Mouse (Mus musculus) gastrocnemius, adult 8-10 months (tissue): Measurements from ENCODE around the gene Slc5a5. TPM values are rescaled to one million over a fixed set of nuclear protein-coding genes. Genes with fewer than 3 reads are reported as not detected.
A peak's percentile ranks its signal among the peaks of the same experiment; 100 is the strongest.
"Not testable (repeated sequence)": the region's sequence is repeated elsewhere in the genome, so short reads cannot be mapped to it uniquely, and the experiment has no call there.

Experiments used
- DNase-seq, 2 experiments: peaks; one replicate each; pipeline ENCODE4 v3.0.0; 2022; ENCODE audit warnings: low spot score in 2 of 2
- total RNA-seq, 4 experiments: library from RNA; stranded (reverse); gene quantifications; 2 replicates each; pipeline ENCODE4 v1.2.4; 2022

Slc5a5 gene
- total RNA-seq, 4 experiments from 2014 or later, result not detected

DNA sequence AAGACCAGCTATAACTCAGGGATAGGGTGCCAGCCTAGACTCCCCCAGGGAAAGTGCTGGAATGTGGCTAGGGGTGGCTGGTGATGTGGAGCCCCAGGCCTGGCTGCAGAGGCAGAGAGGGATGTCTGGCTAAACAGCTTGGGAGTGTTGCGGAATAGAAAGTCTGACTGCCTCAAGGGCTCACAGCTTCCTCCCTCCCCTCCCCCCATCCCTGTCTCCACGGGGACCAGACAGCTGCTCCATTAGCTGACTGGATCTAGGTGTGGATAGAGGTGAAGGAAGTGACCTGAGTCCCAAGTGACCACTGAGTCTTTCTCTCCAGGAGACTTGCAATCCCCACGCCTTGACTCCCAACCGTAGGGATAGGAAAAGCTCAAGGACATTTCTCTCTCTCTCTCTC is 10.6 kb upstream of the Slc5a5 start:
- no peak for DNase-seq

DNA sequence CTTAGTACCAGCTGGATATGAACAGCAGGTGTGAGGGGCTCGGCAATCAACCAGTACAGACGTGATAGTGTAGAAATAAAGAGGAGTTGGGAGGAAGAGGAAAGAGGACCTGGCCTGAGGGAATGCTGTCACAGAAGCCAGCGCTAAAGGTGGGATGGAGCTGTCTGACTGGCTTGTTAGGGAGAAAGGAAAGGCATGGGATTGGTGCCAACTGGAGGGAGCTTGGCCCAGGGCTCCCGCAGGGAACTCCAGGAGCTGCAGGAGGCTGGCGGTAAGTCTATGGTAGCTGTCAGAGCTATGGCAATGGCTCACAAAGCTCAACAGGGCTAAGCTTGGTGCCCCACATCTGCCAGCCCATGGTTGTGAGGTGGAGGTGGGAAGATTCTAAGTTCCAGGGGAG is 9.7 kb upstream of the Slc5a5 start:
- no peak for DNase-seq

DNA sequence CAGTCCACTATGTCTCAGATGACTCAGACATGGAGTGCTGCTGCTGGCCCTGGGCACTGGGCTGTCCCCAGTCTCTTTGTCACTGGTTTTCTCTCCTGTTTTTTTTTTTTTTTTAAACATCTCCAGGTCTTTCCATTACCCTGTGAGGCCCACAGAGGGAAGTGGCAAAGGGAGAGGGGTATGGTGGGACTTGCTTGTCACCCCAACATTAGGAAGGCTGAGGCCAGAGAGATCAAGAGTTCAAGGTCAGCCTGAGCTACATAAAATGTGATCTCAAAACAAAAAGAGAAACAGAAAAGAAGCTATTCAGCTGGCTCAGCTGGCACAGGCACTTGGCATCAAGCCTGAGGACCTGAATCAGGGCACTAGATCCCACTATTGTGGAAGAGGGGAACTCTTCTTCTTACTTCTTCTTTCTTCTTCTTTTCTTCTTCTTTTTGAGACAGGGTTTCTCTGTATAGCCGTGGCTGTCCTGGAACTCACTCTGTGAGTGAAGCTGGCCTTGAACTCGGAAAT is 8.4 kb upstream of the Slc5a5 start:
- no peak for DNase-seq

DNA sequence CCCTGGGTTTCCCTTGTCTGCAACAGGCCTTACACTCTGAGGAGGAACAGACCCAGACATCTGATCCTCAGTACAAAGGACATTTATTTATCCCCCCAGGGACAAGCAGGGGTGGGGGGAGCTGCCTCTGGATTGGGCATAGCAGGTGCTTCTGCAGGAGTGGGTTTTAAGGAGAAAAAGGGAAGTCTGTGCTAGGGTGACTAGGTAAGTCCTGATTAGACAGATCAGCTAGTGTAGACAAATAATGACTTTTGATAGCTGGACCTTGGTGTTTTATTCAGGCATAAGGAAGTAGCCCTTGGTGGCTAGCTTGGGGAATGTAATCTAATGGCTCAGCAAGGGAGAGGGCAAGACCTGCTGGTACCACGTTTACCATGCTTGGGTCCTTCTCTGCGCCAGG is 6.7 kb upstream of the Slc5a5 start:
- DNase-seq, result no peak

DNA sequence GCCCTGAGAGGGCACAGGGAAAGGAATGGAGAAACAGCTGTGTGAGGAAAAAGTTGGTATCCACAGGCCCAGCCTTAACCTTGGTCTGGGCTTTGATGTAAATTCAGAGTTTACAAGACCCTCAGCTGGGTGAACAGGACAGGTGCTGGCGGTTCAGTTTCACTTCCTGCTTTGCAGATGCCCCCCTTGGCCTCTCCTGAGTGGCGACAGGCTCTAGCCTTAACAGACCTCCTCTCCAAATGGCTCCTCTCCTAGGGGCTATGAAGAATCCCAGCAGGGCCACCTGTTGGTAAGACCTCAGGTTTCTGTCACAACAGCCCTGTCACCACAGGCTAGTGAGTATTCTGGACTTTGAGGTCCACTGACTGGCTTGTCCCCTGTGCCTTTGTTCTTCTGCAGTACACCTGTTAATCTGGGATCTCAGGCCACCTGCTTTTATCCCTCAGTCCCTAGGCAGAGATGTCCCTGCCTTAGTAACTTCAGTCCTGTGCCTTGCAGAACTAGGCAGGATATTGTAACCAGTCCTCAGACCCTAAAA is 6.2 kb upstream of the Slc5a5 start:
- DNase-seq, result no peak

DNA sequence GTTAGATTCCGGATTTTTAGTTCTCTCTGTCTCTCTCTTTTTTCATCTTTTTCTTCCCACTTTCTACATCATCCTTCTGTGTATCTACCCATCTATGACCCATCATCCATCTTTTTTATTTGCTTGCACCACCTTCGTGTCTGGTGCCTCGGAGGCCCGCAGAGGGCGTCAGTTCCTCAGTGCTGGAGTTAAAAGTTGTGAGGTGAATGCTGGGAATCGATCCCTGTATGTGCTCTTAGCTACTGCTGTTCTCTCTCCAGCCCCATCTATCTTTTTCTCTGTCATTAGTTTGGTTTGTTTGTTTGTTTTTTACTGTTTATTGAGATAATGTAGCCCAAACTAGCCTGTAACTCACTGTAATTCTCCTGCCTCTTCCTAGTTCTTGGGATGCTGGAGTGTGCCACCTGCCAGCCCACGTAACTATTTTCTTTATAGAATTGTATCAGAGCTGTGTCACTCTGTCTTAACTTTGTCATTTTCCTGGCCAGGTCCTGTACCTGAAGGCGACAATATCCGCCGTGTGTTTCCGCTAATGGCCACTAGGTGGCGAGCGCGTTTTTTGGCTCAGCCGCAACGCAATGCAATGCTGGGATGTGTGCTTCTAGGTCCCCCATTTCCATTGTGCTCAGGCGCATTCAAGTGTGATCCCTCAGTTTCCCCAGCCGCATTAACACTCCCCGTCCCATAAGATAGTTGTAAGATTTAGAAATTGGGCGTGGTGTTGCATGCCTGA is 5.3 kb upstream of the Slc5a5 start:
- DNase-seq, result peak; percentile 72 to 74

DNA sequence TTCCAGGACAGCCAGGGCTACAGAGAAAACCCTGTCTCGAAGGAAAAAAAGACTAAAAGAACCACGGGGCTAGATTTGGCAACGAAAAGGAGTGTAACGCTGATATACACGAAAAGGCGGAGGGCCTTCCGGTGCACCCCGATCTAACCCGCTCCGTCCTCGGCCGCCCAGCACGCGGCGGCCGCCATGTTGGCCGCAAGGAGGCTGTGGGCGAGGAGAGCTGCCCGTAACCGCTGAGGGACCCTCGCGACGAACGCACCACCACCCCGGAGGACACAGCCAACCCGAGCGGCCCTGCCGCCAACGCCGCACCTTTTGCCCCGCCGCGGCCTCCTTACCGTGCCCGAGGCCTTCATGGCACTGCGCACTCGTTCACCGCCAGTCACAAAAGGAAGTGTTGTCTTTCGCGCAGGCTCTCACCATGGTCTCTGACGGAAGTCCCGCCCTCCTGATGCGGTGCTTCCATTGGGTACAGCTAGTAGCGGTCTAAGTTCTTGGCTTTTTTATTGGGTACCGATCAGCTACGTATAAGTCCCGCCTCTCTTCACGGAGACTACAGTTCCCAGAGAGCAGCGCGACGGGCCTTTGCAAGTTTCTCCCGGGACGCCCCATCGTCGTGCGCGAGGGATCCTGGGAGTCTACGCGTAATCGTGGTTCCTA is 4.6 kb upstream of the Slc5a5 start, which contains the start of gene Rpl18a:
Gene Rpl18a, minus strand, starts transcription at position 392 of the 660 bp plus-strand sequence.
- peak; percentile 91 to 94 for DNase-seq

DNA sequence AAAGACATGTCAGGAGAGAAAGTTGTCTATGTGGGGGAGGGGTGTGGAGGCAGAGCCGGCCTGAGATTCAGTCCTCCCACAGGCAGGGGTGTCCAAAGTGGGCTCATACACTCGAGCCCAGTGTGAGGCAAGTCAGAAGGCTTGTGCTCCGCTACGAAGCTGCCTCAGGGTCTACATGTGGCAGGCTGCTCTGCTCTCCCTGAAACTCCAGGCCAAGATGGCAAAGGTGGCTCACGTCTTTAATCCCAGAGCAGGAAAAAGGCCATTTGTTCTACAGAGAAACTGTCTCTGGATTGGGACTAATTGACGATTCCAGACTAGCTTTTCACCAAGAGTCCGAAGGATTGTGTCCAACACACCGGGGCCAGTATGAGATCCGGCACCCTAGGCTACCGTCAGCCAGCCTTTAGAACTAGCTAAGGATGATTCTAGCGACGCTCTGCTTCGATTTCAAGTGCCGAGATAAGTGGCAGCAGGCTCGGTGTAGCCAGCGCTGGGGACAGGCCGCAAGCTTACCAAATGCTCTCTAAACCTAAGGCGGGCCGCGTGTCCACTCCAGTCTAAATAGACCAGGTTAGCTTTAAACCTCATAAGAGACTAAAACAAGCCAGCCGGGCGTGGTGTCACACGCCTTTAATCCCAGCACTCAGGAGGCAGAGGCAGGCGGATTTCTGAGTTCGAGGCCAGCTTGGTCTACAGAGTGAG is 3.9 kb upstream of the Slc5a5 start:
- no peak for DNase-seq

DNA sequence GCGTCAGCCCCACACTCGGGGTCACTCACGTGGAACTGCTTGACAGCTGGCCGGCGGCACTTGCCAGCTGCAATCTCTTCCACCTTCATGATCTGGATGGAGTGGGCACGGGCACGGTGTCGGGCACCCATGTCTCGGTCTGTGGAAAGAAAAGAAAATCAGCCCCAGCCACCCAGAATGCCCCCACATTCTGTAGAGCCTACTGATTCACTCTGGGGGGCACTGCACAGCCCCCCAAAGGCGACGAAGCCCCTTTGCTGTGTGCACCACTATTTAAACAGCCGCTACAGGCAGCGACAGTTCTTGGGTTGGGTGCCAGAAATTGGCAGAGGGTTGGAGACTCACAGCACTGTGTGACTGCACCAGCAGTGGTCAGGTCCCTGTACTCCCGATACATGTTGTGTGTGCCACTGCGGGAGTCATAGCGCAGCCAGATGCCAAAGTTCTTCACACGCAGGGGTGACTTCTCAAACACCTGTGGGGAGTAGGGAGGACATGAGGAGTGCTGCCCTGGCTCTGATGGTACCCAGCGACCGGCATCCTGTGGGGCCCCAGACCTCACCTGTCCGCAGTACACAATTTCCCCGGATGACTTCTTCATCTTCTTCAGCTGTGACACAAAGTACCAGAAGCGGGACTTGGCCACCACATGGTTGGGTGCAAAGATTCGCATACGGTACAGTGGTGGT is 3.2 kb upstream of the Slc5a5 start:
- not testable (repeated sequence) for DNase-seq

DNA sequence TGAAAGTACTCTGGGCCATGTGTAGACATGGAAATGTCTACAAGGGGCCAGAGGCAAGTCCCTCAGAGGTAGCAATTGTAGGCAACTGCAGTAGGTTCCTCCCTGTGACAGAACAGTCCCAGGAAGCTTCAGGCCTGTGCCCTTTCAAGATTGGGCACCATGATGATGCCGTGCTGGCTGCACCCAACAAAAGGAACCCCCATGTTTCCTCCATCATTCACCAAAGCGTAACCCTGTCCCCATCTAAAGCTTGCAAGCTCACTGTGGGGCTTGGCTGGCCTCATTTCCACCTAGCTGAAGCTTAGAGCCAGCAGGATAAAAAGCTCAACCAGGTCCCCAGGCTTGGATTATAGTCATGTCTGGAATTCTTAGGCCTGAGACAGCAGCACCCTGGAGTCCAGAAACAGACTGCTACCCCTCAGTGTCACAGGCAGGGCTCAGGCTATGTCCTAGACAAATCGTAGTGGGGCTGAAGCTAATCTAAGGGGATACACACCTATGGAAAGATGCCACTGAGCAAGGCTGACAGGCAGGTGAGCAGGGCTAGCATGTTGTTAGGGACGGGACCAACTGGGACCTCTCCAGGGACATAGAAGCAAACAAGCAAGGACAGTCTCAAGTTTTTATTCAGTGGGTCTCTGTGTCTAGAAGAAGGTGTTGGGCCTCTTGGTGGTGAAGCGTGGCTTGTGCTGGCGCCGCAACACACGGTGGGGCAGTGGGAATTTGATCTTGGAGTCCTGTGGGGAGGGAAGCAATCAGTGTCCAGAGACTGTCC is 2.4 kb upstream of the Slc5a5 start:
- DNase-seq, result no peak

DNA sequence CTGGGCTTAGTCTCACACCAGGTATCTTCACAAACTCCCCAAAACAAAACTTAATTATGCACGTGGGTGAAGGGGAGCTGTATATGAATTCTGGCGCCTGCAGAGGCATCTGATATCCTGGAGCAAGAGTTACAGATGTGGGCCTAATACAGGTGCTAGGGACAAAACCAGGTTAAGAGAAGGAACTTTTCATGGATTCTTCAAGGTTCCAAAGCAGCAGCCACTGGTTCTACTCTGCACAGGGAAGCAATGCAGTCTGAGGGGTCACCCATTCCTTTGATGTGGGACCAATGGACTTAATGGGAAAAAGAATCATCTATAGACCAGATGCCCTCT is 1.8 kb upstream of the Slc5a5 start:
- no peak for DNase-seq

DNA sequence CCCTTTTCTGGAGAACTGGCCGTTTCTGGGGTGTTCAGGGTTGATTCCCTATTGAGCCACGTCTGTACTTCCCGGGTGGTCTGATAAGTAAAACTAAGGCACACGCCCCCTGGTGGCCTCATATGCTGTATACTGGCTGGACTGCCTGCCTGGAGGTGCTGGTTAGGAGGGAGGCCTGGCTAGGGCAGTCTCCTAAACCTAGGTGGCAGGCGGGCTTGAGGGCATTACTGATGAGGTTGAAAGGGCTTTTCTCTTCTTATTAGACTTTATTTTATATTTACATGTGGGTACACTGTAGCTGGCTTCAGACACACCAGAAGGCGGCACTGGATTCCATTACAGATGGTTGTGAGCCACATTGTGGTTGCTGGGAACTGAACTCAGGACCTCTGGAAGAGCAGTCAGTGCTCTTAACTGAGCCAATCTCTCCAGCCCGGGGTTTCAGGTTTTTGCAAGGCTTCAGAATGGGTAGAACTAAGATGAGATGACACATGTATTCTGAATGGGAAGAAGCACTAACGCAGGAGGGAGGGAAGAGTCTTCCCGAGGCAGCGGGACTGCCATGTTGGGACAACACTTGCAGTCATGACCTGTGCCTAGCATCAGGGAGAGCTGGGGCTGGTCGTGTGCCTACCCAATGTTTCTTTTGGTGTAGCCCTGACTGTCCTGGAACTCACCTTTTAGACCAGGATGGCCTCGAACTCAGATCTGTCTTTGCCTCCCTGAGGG is 1.3 kb upstream of the Slc5a5 start:
- DNase-seq, result peak in 1 of 2 experiments; percentile 59

DNA sequence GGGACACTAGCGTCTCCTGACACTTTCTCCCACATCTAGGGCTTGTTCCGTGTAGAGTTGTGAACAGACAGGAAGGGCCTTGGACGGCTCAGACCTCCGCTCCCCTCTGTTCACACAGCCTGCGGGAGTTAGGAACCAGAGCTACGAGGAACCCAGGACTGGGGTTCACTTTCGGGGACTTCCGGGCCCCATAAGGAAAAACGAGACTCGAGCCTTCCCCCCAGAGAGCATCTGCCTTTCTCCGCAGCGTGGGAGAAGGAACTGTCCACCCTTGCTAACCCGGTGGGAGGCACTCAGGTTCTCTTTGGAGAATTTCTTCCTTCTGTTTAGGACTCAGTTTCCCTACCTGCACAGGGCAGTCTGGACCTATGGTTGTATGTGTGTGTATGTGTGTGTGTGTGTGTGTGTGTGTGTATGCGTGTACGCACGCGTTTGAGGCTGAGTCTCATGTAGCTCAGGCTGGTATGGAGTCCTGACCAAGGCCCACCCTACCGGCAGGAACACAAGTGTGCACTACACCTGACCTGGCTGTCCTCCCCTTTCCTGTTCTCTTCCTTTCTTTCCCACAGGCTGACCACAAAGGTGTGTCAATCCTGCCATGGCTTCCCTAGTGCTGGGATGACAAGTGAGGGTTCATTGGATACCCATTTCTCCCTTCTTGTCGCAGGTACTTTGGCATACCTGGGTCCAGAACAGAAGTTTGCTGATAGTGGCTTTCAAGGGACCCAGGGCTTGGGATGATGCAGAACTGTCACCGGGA is 519 bp upstream of the Slc5a5 start:
- no peak for DNase-seq

DNA sequence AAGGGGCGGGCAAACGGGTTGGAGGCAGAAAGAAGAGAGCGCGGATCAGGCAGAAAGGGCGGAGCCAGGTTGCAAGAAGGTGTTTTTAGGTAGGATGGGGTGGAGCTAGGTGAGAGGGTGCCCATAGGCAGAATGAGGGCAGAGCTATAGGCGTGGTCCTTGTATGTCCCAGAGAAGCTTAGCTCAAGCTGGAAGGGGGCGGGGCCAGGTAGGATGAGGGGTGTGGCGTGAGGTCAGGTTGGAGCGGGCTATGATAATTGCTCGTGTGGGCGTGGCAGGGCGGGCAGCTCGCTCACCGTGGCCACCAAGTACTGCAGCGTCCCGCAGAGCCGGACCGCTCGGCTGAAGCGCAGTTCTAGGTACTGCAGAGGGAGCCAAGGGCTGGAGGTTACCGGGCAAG is 1.2 kb downstream of the Slc5a5 start:
- DNase-seq, result no peak

DNA sequence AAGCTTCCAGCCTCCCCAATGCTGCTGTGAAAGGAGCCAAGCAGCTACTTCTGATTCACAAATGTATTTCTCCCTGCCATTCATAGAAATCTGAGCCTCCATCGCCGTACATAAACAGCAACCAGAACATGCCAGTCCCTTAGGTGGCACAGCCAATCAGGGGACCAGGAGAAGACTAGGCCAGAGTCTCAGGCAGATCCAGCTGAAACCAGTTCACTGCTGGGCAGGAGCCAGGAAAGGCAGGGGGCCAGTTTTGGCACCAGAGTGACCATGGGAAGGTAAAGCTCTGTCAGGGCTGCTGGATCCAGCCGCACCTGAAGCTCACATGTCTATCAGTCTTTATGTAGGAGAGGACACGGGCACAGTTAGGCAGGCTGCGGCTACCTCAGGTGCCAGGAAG is 1.9 kb downstream of the Slc5a5 start:
- no peak for DNase-seq

DNA sequence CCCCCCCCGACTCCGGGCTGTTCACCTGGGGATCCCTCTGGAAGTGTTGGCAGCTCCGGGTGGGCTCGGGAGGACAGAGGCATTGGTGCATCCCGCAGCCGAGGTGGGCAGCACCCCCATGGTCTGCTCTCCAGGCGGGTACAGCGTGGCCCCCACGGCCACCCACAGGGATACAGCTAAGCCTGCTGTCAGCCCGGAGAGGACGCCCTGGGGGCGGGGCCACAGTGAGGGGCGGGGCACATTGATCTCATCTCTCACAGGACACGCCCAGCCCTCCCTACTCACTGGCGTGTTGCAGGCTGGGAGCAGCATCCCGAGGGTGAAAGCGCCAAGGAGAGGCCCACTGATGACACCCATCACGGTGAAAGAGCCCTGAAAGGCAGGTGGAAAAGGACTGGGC is 4.9 kb downstream of the Slc5a5 start:
- DNase-seq, result no peak

DNA sequence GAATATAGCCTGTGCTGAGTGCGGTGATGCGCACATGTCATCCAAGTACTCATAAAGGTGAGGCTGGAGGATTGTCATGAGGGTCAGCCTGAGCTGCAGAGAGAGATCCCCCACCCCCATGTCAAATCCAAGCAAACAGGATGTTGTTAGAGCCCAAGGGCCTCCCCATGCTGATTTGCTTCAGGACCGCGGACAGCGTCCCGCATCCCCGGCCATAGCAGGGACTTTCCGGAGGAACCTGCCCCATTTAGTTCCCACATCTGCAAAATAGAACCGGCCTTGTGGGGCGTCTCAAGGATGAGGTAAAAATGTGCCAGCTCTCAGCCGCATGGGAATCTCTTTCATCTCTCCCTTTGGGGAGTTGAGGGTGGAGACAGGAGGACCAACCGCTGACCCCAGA is 6.9 kb downstream of the Slc5a5 start:
- DNase-seq, result no peak

DNA sequence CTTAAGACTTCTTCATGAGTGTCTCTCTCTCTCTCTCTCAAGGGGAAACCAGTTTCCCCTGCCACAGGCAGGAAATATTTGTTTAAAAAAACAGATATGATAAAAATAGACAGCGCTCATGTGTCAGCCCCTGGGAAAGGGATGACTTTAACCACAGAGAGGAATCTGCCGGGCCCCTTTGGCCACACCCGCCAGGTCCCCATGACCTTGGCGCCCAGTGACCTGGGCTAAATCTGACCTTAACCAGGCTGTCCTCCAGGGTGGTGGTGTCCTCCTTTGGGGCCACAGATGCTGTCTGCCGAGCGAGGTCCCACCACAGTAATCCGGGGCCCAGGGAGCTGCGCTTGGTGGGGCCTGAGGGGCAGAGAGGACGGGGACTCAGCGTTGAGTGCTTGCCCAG is 7.9 kb downstream of the Slc5a5 start:
- no peak for DNase-seq

DNA sequence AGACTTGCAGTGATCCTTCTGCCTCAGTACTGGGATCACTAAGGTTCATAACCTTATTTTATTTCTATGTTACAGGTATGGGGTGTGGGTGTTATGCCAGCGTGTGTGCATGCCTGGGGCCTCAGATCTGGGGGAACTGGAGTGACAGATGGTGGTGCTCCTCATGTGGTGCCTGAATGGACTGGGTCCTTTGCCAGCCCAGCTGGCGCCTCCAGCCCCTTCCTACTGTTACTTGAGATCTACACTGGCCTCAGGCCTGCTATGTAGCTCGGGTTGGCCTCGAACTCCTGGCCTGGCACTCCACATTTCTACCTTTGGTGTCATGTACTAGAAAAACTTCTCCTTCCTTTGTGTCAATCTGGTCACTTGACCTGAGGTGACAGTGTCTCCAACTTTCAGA is 8.4 kb downstream of the Slc5a5 start:
- DNase-seq, result no peak
